Mouse (Mus musculus): ENCODE data around the gene Srsf2. TPM values are rescaled to one million over a fixed set of nuclear protein-coding genes. Genes with fewer than 3 reads are reported as not detected.

Srsf2 gene
- total RNA-seq, 2 experiments from 2014 or later = 228 to 275 TPM

DNA sequence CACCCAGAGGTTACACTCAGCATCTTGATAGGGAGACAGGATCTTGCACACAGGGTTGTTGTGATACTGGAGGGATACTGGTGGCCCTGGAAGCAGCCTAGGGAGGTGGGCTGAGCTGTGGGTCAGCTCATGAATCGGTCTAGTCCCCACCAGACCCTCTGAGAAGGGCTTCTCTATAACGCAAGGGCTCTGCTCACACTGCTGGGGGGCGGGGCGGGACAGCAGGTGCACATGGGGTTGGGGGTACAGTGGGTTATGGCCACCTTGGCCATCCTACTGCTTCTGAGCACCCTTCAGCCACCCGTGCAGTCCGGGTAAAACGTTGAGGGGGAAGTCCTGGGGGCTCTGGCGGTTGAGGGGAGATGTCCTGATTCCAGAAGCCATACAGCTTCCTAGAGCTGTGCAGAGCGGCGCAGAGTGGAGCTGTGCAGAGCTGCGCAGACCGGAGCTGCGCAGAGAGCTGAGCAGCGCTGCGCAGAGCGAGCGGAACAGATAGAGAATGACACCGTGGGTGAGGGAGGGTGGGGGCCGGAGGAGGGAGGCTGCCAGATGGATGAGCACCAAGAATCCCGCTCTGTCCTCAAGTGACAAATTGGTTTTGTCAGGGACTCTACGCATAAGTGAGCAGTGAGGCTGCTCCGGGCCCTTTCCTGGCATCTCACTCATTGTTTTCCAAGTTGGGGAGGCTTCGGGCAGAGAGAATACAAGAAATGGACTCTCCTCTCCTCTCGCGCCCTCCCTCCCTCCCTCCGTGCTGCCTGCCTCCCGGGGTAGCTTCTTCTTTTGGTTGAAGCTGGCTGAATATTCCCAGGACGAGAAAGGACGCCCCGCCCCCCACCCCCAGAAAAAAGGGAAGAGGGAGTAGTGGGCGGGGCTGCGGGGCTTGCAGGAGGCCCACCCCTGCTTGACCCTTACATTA, 41.7 kb downstream of the Srsf2 start:
- peak in 1 of 2 experiments; percentile 47 for DNase-seq (ENCODE audit: low spot score in 2 of 2)

- DNase-seq (ENCODE audit: low spot score in 2 of 2) = no peak
Measured at GRCm38 (mm10) chr11:116810528-116810927, 42.4 kb downstream of the Srsf2 start.

DNA sequence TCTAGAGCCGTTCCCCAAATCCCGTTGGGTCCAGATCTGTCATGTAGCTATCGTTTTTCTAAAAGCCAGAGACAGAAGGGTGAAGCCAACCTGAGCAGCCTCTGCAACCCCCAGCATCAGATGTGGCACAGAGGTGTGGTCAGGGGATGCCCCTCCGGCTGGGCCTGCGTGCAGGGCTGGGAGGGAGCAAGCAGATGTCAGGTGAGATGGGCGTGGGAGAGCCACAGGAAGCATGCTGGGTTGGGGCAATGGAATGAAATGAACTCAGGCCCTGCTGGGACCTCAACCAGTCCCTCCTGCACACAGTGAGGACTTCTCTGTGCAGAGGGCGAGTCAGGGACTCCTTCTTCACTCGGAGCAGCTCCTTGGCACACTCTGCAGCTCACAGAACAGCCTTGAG, 43.4 kb downstream of the Srsf2 start:
- DNase-seq (ENCODE audit: low spot score in 2 of 2) = no peak

- no peak for DNase-seq (ENCODE audit: low spot score in 2 of 2)
Measured at GRCm38 (mm10) chr11:116808811-116809395, 44.0 kb downstream of the Srsf2 start.

- peak; percentile 84 to 86 for DNase-seq (ENCODE audit: low spot score in 2 of 2)
Measured at GRCm38 (mm10) chr11:116807938-116808606, 44.8 kb downstream of the Srsf2 start.

DNA sequence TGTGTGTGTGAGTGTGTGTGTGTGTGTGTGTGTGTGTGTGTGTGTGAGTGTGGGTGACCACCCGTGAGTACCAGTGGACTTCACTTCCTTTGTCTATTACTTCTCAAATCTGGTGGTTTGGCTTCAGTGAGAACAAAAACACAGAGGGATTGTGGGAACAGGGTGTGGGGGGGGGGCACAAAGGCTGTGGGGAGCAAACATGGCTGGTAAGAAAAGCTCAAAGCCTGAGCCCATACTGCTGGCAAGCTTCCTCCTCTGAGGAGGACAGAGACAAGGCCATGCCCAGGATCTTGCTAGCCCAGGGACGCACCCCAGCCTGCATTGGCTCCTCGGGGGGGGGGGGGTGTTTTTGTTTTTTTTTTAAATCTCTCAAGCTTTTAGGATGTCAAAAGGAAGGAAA, 45.4 kb downstream of the Srsf2 start:
- DNase-seq (ENCODE audit: low spot score in 2 of 2) = no peak

- DNase-seq (ENCODE audit: low spot score in 2 of 2) = no peak
Measured at GRCm38 (mm10) chr11:116807116-116807515, 45.8 kb downstream of the Srsf2 start.

GRCm38 (mm10) chr11:116806136-116807071, 46.5 kb downstream of the Srsf2 start:
- DNase-seq (ENCODE audit: low spot score in 2 of 2) = no peak

GRCm38 (mm10) chr11:116802709-116803108, 50.2 kb downstream of the Srsf2 start:
- DNase-seq (ENCODE audit: low spot score in 2 of 2) = no peak

GRCm38 (mm10) chr11:116801106-116801505, 51.8 kb downstream of the Srsf2 start:
- DNase-seq (ENCODE audit: low spot score in 2 of 2) = no peak

Other genes starting within 250 kb of the Srsf2 start
- gene Rhbdf2, start 226.1 kb downstream of the Srsf2 start, total RNA-seq (2021) = 10 to 100 TPM; 12.1 to 17.6 TPM
- gene Prcd, start 199.6 kb downstream of the Srsf2 start, total RNA-seq (2021) = 10 to 100 TPM; 12.5 to 13.2 TPM
- 10 to 100 TPM; 26.0 to 42.7 TPM for gene Cygb, start 198.8 kb downstream of the Srsf2 start, total RNA-seq (2021)
- under 1 TPM in 1 of 2 experiments, not detected in 1; 0.32 TPM for gene St6galnac1, start 77.6 kb downstream of the Srsf2 start, total RNA-seq (2021)
- gene Mxra7, start 25.0 kb downstream of the Srsf2 start, total RNA-seq (2021) = 10 to 100 TPM; 44.3 to 55.9 TPM
- 10 to 100 TPM; 32.2 to 32.7 TPM for gene Mettl23, start 9.8 kb downstream of the Srsf2 start, total RNA-seq (2021)
- gene Jmjd6, start 9.6 kb downstream of the Srsf2 start, total RNA-seq (2021) = 10 to 100 TPM; 42.2 to 52.6 TPM
- 10 to 100 TPM; 39.3 to 42.3 TPM for gene Mfsd11, start 654 bp downstream of the Srsf2 start, total RNA-seq (2021)
- gene Mgat5b, start 65.8 kb upstream of the Srsf2 start, total RNA-seq (2021) = under 1 TPM; 0.19 to 0.36 TPM